Mouse (Mus musculus) kidney, embryonic 15.5 days (tissue): ENCODE measurements at regions not wholly inside any gene's neighbourhood (a gene's known extent, or its start where the extent isn't known, plus 50 kb on each side); places are given as distances from the start of the nearest gene placed in this dataset.

Source experiments
- ATAC-seq: fragments of 200-750 bp; cut with Nextera tagmentation; replicated peaks from 2 replicates; pipeline ENCODE4 v1.8.0; 2017; ENCODE audit warnings: moderate TSS enrichment; ENCODE audit not compliant: low FRiP score
- H3K27ac ChIP-seq: fragments of 300-500 bp; sonication (generic); 2 replicates; pipeline ENCODE4 v1.5.1; 2015; ENCODE audit warnings: mild to moderate bottlenecking, inconsistent platforms
- H3K27me3 ChIP-seq: fragments of 300-500 bp; sonication (generic); 2 replicates; pipeline ENCODE4 v1.6.1; 2015; ENCODE audit warnings: inconsistent platforms
- H3K36me3 ChIP-seq: fragments of 300-500 bp; sonication (generic); 2 replicates; pipeline ENCODE4 v1.6.1; 2015; ENCODE audit warnings: inconsistent platforms
- H3K4me1 ChIP-seq: fragments of 300-500 bp; sonication (generic); 2 replicates; pipeline ENCODE4 v1.6.1; 2015; ENCODE audit warnings: inconsistent platforms
- H3K4me2 ChIP-seq: fragments of 300-500 bp; sonication (generic); 2 replicates; pipeline ENCODE4 v1.6.1; 2015; ENCODE audit warnings: moderate library complexity, mild to moderate bottlenecking, inconsistent platforms
- H3K4me3 ChIP-seq: fragments of 300-500 bp; sonication (generic); replicated peaks from 2 replicates; pipeline ENCODE4 v1.5.1; 2015; ENCODE audit warnings: mild to moderate bottlenecking, inconsistent platforms
- H3K9ac ChIP-seq: fragments of 300-500 bp; sonication (generic); 2 replicates; pipeline ENCODE4 v1.6.1; 2015; ENCODE audit warnings: mild to moderate bottlenecking, inconsistent platforms
- H3K9me3 ChIP-seq: fragments of 300-500 bp; sonication (generic); replicated peaks from 2 replicates; pipeline ENCODE4 v1.6.1; 2016; ENCODE audit warnings: inconsistent platforms
- WGBS: fragments of 180-500 bp; shearing (Covaris S2); methylation state at CpG from one replicate; pipeline ENCODE4 v1.1.7; 2015; ENCODE audit warnings: mixed read lengths; 5-methylcytosine and 5-hydroxymethylcytosine counted together

- Histone ChIP-seq H3K9me3 (no peaks in the 10 kb centered on the region), H3K27me3 (no peaks in the 10 kb centered on the region), H3K4me1 (no peaks in the 10 kb centered on the region), H3K27ac (no peak overlapping the region), H3K4me2 (no peak overlapping the region), H3K4me3 (no peak overlapping the region), H3K36me3 (no peaks in the 10 kb centered on the region), H3K9ac (no peak overlapping the region)
- ATAC-seq = peak; percentile 78
Observed at GRCm38 (mm10) chr1:115512632-115513031, 171.9 kb upstream of the Cntnap5a start.

- Histone ChIP-seq H3K9ac (no peak overlapping the region), H3K4me1 (no peaks in the 10 kb centered on the region), H3K4me2 (no peak overlapping the region), H3K36me3 (no peaks in the 10 kb centered on the region), H3K9me3 (no peaks in the 10 kb centered on the region), H3K27me3 (no peaks in the 10 kb centered on the region), H3K27ac (no peak overlapping the region), H3K4me3 (no peak overlapping the region)
- no peak for ATAC-seq
- whole genome bisulfite sequencing = 97% methylated on average over 2 of the region's 2 CpGs
Observed at GRCm38 (mm10) chr1:115533746-115534145, 150.8 kb upstream of the Cntnap5a start.

- H3K4me1 ChIP-seq = no peaks in the 10 kb centered on the region
- no peaks in the 10 kb centered on the region for H3K36me3 ChIP-seq
- WGBS = 78% methylated on average over 1 of the region's 1 CpGs
- H3K27me3 ChIP-seq = no peaks in the 10 kb centered on the region
- no peak overlapping the region for H3K4me3 ChIP-seq
- no peak overlapping the region for H3K27ac ChIP-seq
- H3K9ac ChIP-seq = no peak overlapping the region
- no peaks in the 10 kb centered on the region for H3K9me3 ChIP-seq
- no peak for ATAC-seq
- no peak overlapping the region for H3K4me2 ChIP-seq
Observed at GRCm38 (mm10) chr1:115545994-115546393, 138.6 kb upstream of the Cntnap5a start.
